Mouse (Mus musculus) limb, embryonic 11.5 days (tissue): ENCODE measurements around the gene Smg9. TPM values are rescaled to one million over a fixed set of nuclear protein-coding genes. Genes with fewer than 3 reads are reported as not detected.

ENCODE experiments used
- ATAC-seq: fragments of 200-750 bp; cut with Nextera tagmentation; 2 replicates; pipeline ENCODE4 v1.8.0; 2017; ENCODE audit warnings: low read depth; ENCODE audit not compliant: insufficient number of reproducible peaks, low FRiP score, low TSS enrichment
- DNase-seq: peaks from one replicate; pipeline ENCODE4 v3.0.0-alpha.2; 2015; ENCODE audit warnings: low spot score
- H3K27ac ChIP-seq: fragments of 300-500 bp; sonication (generic); replicated peaks from 2 replicates; pipeline ENCODE4 v1.5.1; 2014; ENCODE audit warnings: low read depth, mild to moderate bottlenecking, low read length
- H3K27me3 ChIP-seq: fragments of 300-500 bp; sonication (generic); 2 replicates; pipeline ENCODE4 v1.6.1; 2014; ENCODE audit warnings: mild to moderate bottlenecking, low read length, mixed read lengths; ENCODE audit not compliant: control insufficient read depth, insufficient read depth
- H3K36me3 ChIP-seq: fragments of 300-500 bp; sonication (generic); 2 replicates; pipeline ENCODE4 v1.6.1; 2014; ENCODE audit warnings: mild to moderate bottlenecking, low read length, moderate library complexity, mixed read lengths; ENCODE audit not compliant: control insufficient read depth, insufficient read depth
- H3K4me1 ChIP-seq: fragments of 300-500 bp; sonication (generic); 2 replicates; pipeline ENCODE4 v1.6.1; 2014; ENCODE audit warnings: low read length, mixed read lengths; ENCODE audit not compliant: control insufficient read depth, insufficient read depth
- H3K4me2 ChIP-seq: fragments of 300-500 bp; sonication (generic); 2 replicates; pipeline ENCODE4 v1.6.1; 2014; ENCODE audit warnings: low read depth, mild to moderate bottlenecking, moderate library complexity; ENCODE audit not compliant: severe bottlenecking
- H3K4me3 ChIP-seq: fragments of 300-500 bp; sonication (generic); 2 replicates; pipeline ENCODE4 v1.5.1; 2014; ENCODE audit warnings: low read depth, low read length
- H3K9ac ChIP-seq: fragments of 300-500 bp; sonication (generic); 2 replicates; pipeline ENCODE4 v1.6.1; 2014; ENCODE audit warnings: mild to moderate bottlenecking, low read length
- H3K9me3 ChIP-seq: fragments of 300-500 bp; sonication (generic); 2 replicates; pipeline ENCODE4 v1.6.1; 2016; ENCODE audit warnings: low read length; ENCODE audit not compliant: control insufficient read depth
- WGBS: fragments of 180-500 bp; shearing (Covaris S2); extraction: QIAGEN DNeasy Blood & Tissue Kit; methylation state at CpG from one replicate; pipeline ENCODE4 v1.1.7; 2014; 5-methylcytosine and 5-hydroxymethylcytosine counted together
- polyA plus RNA-seq: library from polyadenylated mRNA; unstranded; fragments of >200 nt; fragmentation: Nextera tagmentation; extraction: Ambion mirVana; gene quantifications from 2 replicates; pipeline ENCODE4 v1.2.1, GENCODE M21; 2014

Smg9 gene
- polyA plus RNA-seq, 1 experiment from 2014 or later = 20.2 TPM

- Histone ChIP-seq H3K4me3 (no peak overlapping the region), H3K27me3 (no peaks in the 10 kb centered on the region), H3K4me1 (no peaks in the 10 kb centered on the region), H3K9me3 (no peaks in the 10 kb centered on the region; the same call in 1 of the 2 replicates), H3K9ac (no peak overlapping the region; the same call in 1 of the 2 replicates), H3K4me2 (no peak overlapping the region), H3K36me3 (no peaks in the 10 kb centered on the region), H3K27ac (no peak overlapping the region)
- 77% methylated on average over 5 of the region's 5 CpGs for WGBS
- ATAC-seq = peak; percentile 59
- no peak for DNase-seq
These were observed 34.0 kb upstream of the Smg9 start for GRCm38 (mm10) chr7:24365258-24366014.

- WGBS = 77% methylated on average over 15 of the region's 15 CpGs
- ATAC-seq (no peak), DNase-seq (no peak)
- H3K27me3 ChIP-seq = no peaks in the 10 kb centered on the region
- H3K36me3 ChIP-seq = no peaks in the 10 kb centered on the region
- no peak overlapping the region for H3K4me2 ChIP-seq
- no peak overlapping the region for H3K4me3 ChIP-seq
- no peak overlapping the region for H3K27ac ChIP-seq
- no peaks in the 10 kb centered on the region; the same call in 1 of the 2 replicates for H3K9me3 ChIP-seq
- no peak overlapping the region for H3K9ac ChIP-seq
- H3K4me1 ChIP-seq = no peaks in the 10 kb centered on the region
These were observed 32.4 kb upstream of the Smg9 start for GRCm38 (mm10) chr7:24366716-24367632.

- Histone ChIP-seq H3K36me3 (no peaks in the 10 kb centered on the region), H3K4me3 (no peak overlapping the region), H3K9me3 (no peaks in the 10 kb centered on the region; the same call in 1 of the 2 replicates), H3K27me3 (no peaks in the 10 kb centered on the region), H3K4me1 (no peaks in the 10 kb centered on the region), H3K9ac (no peak overlapping the region), H3K4me2 (no peak overlapping the region), H3K27ac (no peak overlapping the region)
- ATAC-seq (no peak), DNase-seq (no peak)
- WGBS = 76% methylated on average over 4 of the region's 4 CpGs
These were observed 31.2 kb upstream of the Smg9 start for GRCm38 (mm10) chr7:24368226-24368625.

GRCm38 (mm10) chr7:24368946-24369345, 30.5 kb upstream of the Smg9 start:
- Histone ChIP-seq H3K4me2 (no peak overlapping the region), H3K4me3 (no peak overlapping the region), H3K27ac (no peak overlapping the region), H3K4me1 (no peaks in the 10 kb centered on the region), H3K9ac (no peak overlapping the region), H3K36me3 (no peaks in the 10 kb centered on the region), H3K27me3 (no peaks in the 10 kb centered on the region), H3K9me3 (no peaks in the 10 kb centered on the region; the same call in 1 of the 2 replicates)
- ATAC-seq (no peak), DNase-seq (no peak)
- 88% methylated on average over 7 of the region's 7 CpGs for WGBS

- Histone ChIP-seq H3K27me3 (no peaks in the 10 kb centered on the region), H3K36me3 (no peaks in the 10 kb centered on the region), H3K4me2 (no peak within 1 kb of the TSS), H3K27ac (0 out of 2 replicates have a peak within 1 kb of the TSS, but pooled peaks have one; percentile 21), H3K4me3 (no peak within 1 kb of the TSS), H3K9ac (0 out of 2 replicates have a peak within 1 kb of the TSS, but pooled peaks have one; percentile 3), H3K4me1 (no peaks in the 10 kb centered on the region), H3K9me3 (no peaks in the 10 kb centered on the region; the same call in 1 of the 2 replicates)
- DNase-seq (no peak), ATAC-seq (no peak)
- 43% methylated on average over 23 of the region's 23 CpGs for WGBS
These were observed 29.5 kb upstream of the Smg9 start, which contains the start of gene Kcnn4 for GRCm38 (mm10) chr7:24369731-24370541. TSS of gene Kcnn4 (plus strand) at chr7:24370263.

GRCm38 (mm10) chr7:24371012-24371808, 28.2 kb upstream of the Smg9 start:
- Histone ChIP-seq H3K4me2 (no peak overlapping the region), H3K9ac (no peak overlapping the region), H3K9me3 (no peaks in the 10 kb centered on the region), H3K27me3 (no peaks in the 10 kb centered on the region), H3K4me3 (no peak overlapping the region), H3K4me1 (no peaks in the 10 kb centered on the region), H3K36me3 (no peaks in the 10 kb centered on the region), H3K27ac (no peak overlapping the region)
- DNase-seq = no peak
- ATAC-seq = no peak
- WGBS = 74% methylated on average over 7 of the region's 7 CpGs

GRCm38 (mm10) chr7:24371809-24372145, 27.6 kb upstream of the Smg9 start:
- no peak overlapping the region for H3K9ac ChIP-seq
- no peak overlapping the region for H3K4me2 ChIP-seq
- no peaks in the 10 kb centered on the region for H3K36me3 ChIP-seq
- H3K9me3 ChIP-seq = no peaks in the 10 kb centered on the region
- 60% methylated on average over 3 of the region's 3 CpGs for WGBS
- DNase-seq (no peak), ATAC-seq (no peak)
- H3K27ac ChIP-seq = no peak overlapping the region
- H3K4me3 ChIP-seq = no peak overlapping the region
- no peaks in the 10 kb centered on the region; the same call in 1 of the 2 replicates for H3K4me1 ChIP-seq
- H3K27me3 ChIP-seq = no peaks in the 10 kb centered on the region
